ENCODE assay signal across 8 mouse cellular contexts in the genomic region with DNA sequence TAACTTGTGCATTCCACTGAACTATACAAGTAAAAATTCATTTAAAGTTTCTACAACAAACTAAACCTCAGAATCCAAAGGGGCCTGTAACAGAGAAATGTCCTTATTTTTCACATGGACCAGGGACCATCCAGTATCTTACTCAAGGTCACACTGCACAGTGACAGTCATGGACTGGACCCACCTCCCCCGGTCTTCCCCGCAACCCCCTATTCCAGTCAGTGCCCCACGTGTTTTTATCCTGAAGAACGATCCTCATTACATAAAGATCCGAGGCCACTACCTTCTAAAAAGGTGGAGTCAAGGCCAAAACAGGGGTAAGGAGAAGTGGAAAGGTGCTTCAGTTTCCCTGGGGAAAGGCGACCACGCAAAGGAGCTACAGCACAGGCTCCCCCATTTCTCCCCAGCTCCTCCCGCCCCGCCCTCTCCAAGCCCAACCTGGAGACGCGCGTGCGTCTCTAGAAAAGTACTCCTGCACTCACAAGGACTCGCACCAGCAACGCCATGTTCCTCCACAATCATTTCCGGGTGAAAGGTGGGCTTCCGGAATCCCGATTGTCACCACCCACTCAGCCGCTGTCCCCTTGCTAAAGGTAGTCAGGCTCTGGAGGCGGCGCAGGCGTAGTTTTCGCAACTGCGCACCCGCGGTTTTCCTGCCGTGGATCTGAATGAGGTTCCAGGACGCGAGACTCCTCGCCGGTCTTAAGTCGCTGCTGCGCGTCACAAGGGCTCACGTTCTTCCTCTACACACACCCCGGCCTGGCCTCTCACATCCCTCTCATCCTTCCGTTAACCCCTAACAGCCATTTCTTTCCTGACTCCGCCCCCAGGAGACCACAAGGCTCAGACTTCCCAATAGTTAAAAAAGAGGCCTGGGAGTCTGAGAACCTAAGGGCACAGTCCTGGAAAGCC. TPM values are rescaled to one million over a fixed set of nuclear protein-coding genes. Genes with fewer than 3 reads are reported as not detected.
DNase-seq lines count a peak whose midpoint lies in the region; ATAC-seq and TF ChIP-seq lines count a peak whose summit lies in the region.

Uqcc1 (minus strand) TSS at position 780 of the 912 bp plus-strand sequence.

- no peaks in the 10 kb centered on the region for H3K9me3 ChIP-seq in hindbrain, embryonic 10.5 days
- H3K9me3 ChIP-seq in lung, postnatal 0 days (ENCODE audit: low read length) = no peaks in the 10 kb centered on the region

- H3K4me1 ChIP-seq in hindbrain, embryonic 10.5 days (replicated peaks) = peaks cover 20% of the 10 kb centered on the region
- peaks cover 9% of the 10 kb centered on the region for H3K4me1 ChIP-seq in lung, postnatal 0 days (ENCODE audit: insufficient read depth, low read depth, low read length)

- DNase-seq in MEL-GATA-1-ER (ENCODE audit: extremely low read depth, low read depth) = peak; percentile 95
- peak; percentile 90 for DNase-seq in cerebellum, adult 8-10 months
- DNase-seq in hindbrain, embryonic 10.5 days (ENCODE audit: low spot score) = peak; percentile 92
- DNase-seq in layer of hippocampus, adult 9-11 months = peak; percentile 96
- DNase-seq in lung, postnatal 0 days (ENCODE audit: low spot score) = peak; percentile 95
- DNase-seq in ovary, postnatal 14 days (ENCODE audit: low spot score) = peak; percentile 88
- DNase-seq in thymus, postnatal 14 days = peak; percentile 94

- no peak for TF ChIP-seq CTCF in lung, postnatal 0 days (IDR thresholded peaks at IDR 0.05)

- peak within 1 kb of the TSS; percentile 71 for H3K4me2 ChIP-seq in lung, postnatal 0 days (replicated peaks; ENCODE audit: low read depth, low read length)

- peak; percentile 97 for ATAC-seq in frontal cortex, adult (ENCODE audit: low TSS enrichment)
- peak; percentile 97 for ATAC-seq in lung, postnatal 0 days

- no peaks in the 10 kb centered on the region for H3K27me3 ChIP-seq in hindbrain, embryonic 10.5 days (ENCODE audit: insufficient read depth, poor library complexity, severe bottlenecking)
- H3K27me3 ChIP-seq in lung, postnatal 0 days (replicated peaks; ENCODE audit: insufficient read depth, low read length) = no peaks in the 10 kb centered on the region

- peak within 1 kb of the TSS; percentile 93 for H3K27ac ChIP-seq in hindbrain, embryonic 10.5 days
- peak within 1 kb of the TSS; percentile 72 for H3K27ac ChIP-seq in lung, postnatal 0 days (ENCODE audit: low read length)

- under 1% methylated on average over 38 of the region's 38 CpGs for WGBS in hindbrain, embryonic 10.5 days
- WGBS in lung, postnatal 0 days = under 1% methylated on average over 38 of the region's 38 CpGs

- H3K9ac ChIP-seq in lung, postnatal 0 days (replicated peaks; ENCODE audit: low read depth) = peak within 1 kb of the TSS; percentile 30

- peak within 1 kb of the TSS; percentile 81 for H3K4me3 ChIP-seq in hindbrain, embryonic 10.5 days
- peak within 1 kb of the TSS; percentile 60 for H3K4me3 ChIP-seq in lung, postnatal 0 days (ENCODE audit: low read depth, low read length)

- peaks cover 4% of the 10 kb centered on the region; the same call in 1 of the 2 replicates for H3K36me3 ChIP-seq in hindbrain, embryonic 10.5 days
- no peaks in the 10 kb centered on the region for H3K36me3 ChIP-seq in lung, postnatal 0 days (ENCODE audit: insufficient read depth, low read length)

- no peak for TF ChIP-seq EP300 in lung, postnatal 0 days (IDR thresholded peaks at IDR 0.05)

RNA-seq across cellular contexts. Expression of gene Uqcc1, which starts in this region (rescaled TPM):
- polyA plus RNA-seq in hindbrain, embryonic 10.5 days (2016; fragmentation: Nextera tagmentation; extraction: Ambion mirVana) = 73.7 and 77.4 TPM in 2 replicates
- 24.4 and 35.1 TPM in 2 replicates for polyA plus RNA-seq in lung, postnatal 0 days (2015; fragmentation: Nextera tagmentation; extraction: Ambion mirVana)

Comparison
In these comparisons a context has a peak if more than half of its experiments do, and no peak if none do; other contexts are left out.
1. Peak in every context shown above with its lines: DNase-seq, ATAC-seq, H3K4me3 ChIP-seq and H3K27ac ChIP-seq.